Mouse (Mus musculus) kidney, embryonic 14.5 days (tissue): ENCODE results near the gene Stt3b. TPM values are rescaled to one million over a fixed set of nuclear protein-coding genes. Genes with fewer than 3 reads are reported as not detected.
A peak's percentile ranks its signal among the peaks of the same experiment; 100 is the strongest.

ENCODE experiments used
- ATAC-seq: fragments of 200-750 bp; cut with Nextera tagmentation; 2 replicates; pipeline ENCODE4 v1.8.0; 2017; ENCODE audit warnings: moderate number of reproducible peaks, mild to moderate bottlenecking, moderate TSS enrichment, moderate library complexity; ENCODE audit not compliant: low FRiP score, low TSS enrichment
- H3K27ac ChIP-seq: fragments of 300-500 bp; sonication (generic); 2 replicates; pipeline ENCODE4 v1.5.1; 2014; ENCODE audit warnings: low read depth, mild to moderate bottlenecking, low read length, moderate library complexity, mixed read lengths
- H3K27me3 ChIP-seq: fragments of 300-500 bp; sonication (generic); 2 replicates; pipeline ENCODE4 v1.6.1; 2014; ENCODE audit warnings: mild to moderate bottlenecking, low read length; ENCODE audit not compliant: control insufficient read depth, insufficient read depth
- H3K36me3 ChIP-seq: fragments of 300-500 bp; sonication (generic); 2 replicates; pipeline ENCODE4 v1.6.1; 2014; ENCODE audit warnings: low read length, mixed read lengths; ENCODE audit not compliant: control insufficient read depth, insufficient read depth
- H3K4me1 ChIP-seq: fragments of 300-500 bp; sonication (generic); 2 replicates; pipeline ENCODE4 v1.6.1; 2014; ENCODE audit warnings: low read length, mixed read lengths; ENCODE audit not compliant: control insufficient read depth, insufficient read depth
- H3K4me2 ChIP-seq: fragments of 300-500 bp; sonication (generic); replicated peaks from 2 replicates; pipeline ENCODE4 v1.6.1; 2014; ENCODE audit warnings: low read depth, mild to moderate bottlenecking, low read length
- H3K4me3 ChIP-seq: fragments of 300-500 bp; sonication (generic); 2 replicates; pipeline ENCODE4 v1.5.1; 2014; ENCODE audit warnings: mild to moderate bottlenecking, low read length
- H3K9ac ChIP-seq: fragments of 300-500 bp; sonication (generic); 2 replicates; pipeline ENCODE4 v1.6.1; 2014; ENCODE audit warnings: low read depth, mild to moderate bottlenecking, low read length, moderate library complexity
- H3K9me3 ChIP-seq: fragments of 300-500 bp; sonication (generic); 2 replicates; pipeline ENCODE4 v1.6.1; 2016; ENCODE audit warnings: low read length; ENCODE audit not compliant: control insufficient read depth
- WGBS: fragments of 180-500 bp; shearing (Covaris S2); extraction: QIAGEN DNeasy Blood & Tissue Kit; methylation state at CpG from one replicate; pipeline ENCODE4 v1.1.7; 2014; 5-methylcytosine and 5-hydroxymethylcytosine counted together
- polyA plus RNA-seq: library from polyadenylated mRNA; unstranded; fragments of >200 nt; fragmentation: Nextera tagmentation; extraction: Ambion mirVana; gene quantifications from 2 replicates; pipeline ENCODE4 v1.2.1, GENCODE M21; 2014

Stt3b gene
- polyA plus RNA-seq, 1 experiment from 2014 or later, result 124 TPM

DNA sequence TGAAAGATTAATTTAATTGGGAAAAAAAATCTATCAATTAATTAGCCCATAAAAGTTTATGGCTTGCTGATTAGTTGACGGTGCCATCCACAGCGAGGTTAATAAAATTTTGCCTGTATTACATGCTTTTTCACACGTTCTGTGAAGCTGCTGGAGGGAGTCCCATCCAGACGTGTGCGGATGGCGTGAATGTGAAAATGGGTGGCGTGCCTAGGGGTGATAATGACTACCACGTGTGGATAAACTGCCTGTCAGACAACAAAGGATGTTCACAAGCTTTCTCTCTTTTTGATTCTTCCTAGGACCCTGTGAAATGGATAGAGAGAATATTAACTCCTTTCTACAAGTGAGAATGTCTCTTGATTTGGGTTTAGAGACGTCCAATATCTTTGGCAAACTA lies 31.4 kb upstream of the Stt3b start:
- H3K36me3 ChIP-seq, result no peaks in the 10 kb centered on the region
- no peaks in the 10 kb centered on the region for H3K9me3 ChIP-seq
- no peak overlapping the region for H3K4me3 ChIP-seq
- WGBS, result 64% methylated on average over 9 of the region's 9 CpGs
- H3K4me1 ChIP-seq, result no peaks in the 10 kb centered on the region
- no peak for ATAC-seq
- H3K27ac ChIP-seq, result no peak overlapping the region
- no peak overlapping the region for H3K9ac ChIP-seq
- no peak overlapping the region for H3K4me2 ChIP-seq
- H3K27me3 ChIP-seq, result no peaks in the 10 kb centered on the region

DNA sequence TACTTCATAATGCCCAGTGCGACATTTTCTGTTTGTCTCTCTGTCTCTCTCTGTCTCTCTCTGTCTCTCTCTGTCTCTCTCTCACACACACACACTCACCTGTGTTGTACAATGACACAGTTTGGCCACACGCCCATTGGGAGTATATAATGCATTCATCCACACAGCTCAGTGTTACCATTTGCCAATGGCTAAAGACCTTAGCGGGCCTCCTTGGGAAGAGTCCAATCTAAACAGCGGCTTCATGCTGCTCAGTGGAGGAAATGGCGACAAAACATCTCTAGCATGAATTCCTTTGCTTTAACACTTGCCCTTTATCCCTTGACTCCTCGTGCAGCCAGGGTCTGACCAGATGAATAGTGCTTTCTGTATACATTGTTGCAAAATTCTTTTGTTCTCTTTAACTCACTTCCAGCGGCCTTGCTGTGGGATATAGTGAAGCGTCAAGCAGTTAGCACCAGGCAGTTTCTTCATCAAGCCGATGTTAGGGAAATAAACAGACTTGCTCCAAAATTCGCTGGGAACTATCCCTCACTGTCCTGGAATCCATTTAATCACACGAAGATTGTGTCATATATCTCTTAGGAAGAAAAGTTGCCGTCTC lies 30.1 kb upstream of the Stt3b start:
- H3K4me1 ChIP-seq, result no peaks in the 10 kb centered on the region
- H3K36me3 ChIP-seq, result no peaks in the 10 kb centered on the region
- WGBS, result 51% methylated on average over 12 of the region's 12 CpGs
- ATAC-seq, result 0 out of 2 replicates have a peak, but pooled peaks have one; percentile 52
- no peak overlapping the region for H3K4me2 ChIP-seq
- no peak overlapping the region for H3K9ac ChIP-seq
- H3K27ac ChIP-seq, result no peak overlapping the region
- no peaks in the 10 kb centered on the region for H3K27me3 ChIP-seq
- no peaks in the 10 kb centered on the region for H3K9me3 ChIP-seq
- no peak overlapping the region for H3K4me3 ChIP-seq

DNA sequence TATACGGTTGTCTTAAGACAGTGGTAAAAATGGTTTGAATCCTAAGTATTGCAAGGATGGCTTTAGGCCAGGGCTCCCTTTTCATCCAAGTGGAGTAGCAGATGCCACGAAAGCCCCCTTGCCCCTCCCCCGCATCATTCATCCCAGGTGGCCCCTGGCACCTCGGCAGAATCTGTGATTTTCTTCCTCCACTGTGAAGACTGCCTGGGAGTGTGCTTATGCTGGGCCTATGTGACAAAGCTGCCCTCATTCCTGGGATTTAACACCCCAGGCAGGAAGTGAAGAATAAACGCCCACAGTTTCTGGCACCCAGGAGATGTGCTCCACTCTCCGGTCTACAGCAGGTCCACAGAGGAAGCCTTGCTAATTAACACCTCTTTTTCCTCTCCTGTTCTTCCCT lies 28.6 kb upstream of the Stt3b start:
- Histone ChIP-seq H3K4me3 (no peak overlapping the region), H3K27me3 (no peaks in the 10 kb centered on the region), H3K36me3 (no peaks in the 10 kb centered on the region), H3K9ac (no peak overlapping the region), H3K4me2 (no peak overlapping the region), H3K4me1 (no peaks in the 10 kb centered on the region), H3K9me3 (no peaks in the 10 kb centered on the region), H3K27ac (no peak overlapping the region)
- no peak for ATAC-seq
- WGBS, result 36% methylated on average over 6 of the region's 6 CpGs

DNA sequence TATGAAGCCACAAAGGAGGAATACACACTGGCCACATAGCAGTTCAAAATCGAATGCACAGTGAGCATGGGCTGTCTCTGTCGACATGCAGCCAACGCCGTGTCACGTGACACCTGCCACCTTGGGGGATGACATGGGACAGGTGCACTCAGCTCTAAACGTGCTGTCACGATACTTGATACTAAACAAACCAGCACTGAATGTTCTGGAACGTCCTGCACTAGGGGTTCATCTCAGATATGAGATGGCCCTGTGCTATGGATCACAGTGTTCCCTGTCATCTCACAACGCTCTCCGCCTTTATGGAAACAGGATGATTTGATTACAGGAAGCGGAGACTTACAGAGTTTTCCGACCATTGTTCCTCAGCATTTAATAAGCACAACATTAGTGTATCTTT lies 22.8 kb upstream of the Stt3b start:
- H3K36me3 ChIP-seq, result no peaks in the 10 kb centered on the region
- ATAC-seq, result no peak
- no peak overlapping the region for H3K27ac ChIP-seq
- no peaks in the 10 kb centered on the region for H3K4me1 ChIP-seq
- 59% methylated on average over 12 of the region's 12 CpGs for WGBS
- no peaks in the 10 kb centered on the region for H3K9me3 ChIP-seq
- H3K9ac ChIP-seq, result no peak overlapping the region
- H3K27me3 ChIP-seq, result no peaks in the 10 kb centered on the region
- no peak overlapping the region for H3K4me2 ChIP-seq
- H3K4me3 ChIP-seq, result no peak overlapping the region

DNA sequence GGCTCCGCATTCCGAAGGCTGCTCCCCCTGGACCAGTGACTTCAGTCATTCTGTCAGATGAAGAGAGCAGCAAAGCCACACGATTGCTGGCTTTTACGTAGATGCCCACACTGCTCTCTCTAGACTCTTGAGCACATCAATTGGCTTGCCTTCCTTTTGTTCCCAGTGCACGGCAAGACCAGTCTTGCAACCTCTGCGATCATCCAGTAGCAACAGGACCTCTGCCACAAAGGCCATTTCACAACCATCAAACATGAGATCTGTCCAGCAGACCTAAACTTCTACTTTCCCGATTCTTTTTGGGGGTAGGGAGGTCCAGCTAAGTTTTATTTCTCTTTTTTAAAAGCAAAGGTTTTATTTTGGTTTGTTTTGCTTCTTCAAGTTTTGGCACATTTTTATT lies 22.1 kb upstream of the Stt3b start:
- 79% methylated on average over 7 of the region's 7 CpGs for WGBS
- Histone ChIP-seq H3K9me3 (no peaks in the 10 kb centered on the region), H3K4me1 (no peaks in the 10 kb centered on the region), H3K9ac (no peak overlapping the region), H3K4me2 (no peak overlapping the region), H3K4me3 (no peak overlapping the region), H3K27ac (no peak overlapping the region), H3K27me3 (no peaks in the 10 kb centered on the region), H3K36me3 (no peaks in the 10 kb centered on the region)
- no peak for ATAC-seq

DNA sequence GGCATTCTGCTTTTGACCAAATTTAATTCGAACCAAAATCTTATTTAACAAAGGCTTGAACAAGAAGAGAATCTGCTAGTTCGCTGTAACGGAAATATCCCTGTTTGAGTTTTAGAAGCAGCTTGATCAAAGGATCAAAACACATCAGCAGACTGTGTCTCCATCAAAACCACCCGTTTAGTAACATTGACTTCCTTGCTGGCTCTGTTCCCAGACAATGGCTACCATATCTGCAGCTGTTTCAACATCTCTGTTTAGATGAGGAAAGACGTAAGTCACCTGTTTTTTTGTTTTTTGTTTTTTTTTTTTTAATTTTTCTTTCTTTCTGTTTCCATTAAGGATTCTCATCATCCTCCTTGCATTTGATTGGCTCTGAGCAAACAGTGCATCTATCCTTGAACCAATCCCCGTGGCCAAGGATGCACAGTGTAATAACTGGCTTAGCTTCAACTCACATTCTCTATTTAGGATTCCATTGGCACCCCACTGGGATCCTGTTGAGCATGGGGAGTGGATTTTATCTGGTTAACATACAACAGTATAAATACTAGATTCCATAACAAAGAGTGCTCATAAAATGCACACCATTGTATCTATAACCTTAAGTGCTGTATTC lies 20.7 kb upstream of the Stt3b start:
- no peak overlapping the region for H3K27ac ChIP-seq
- H3K9me3 ChIP-seq, result no peaks in the 10 kb centered on the region
- no peak overlapping the region for H3K4me3 ChIP-seq
- 0 out of 2 replicates have a peak, but pooled peaks cover 1% of the 10 kb centered on the region for H3K4me1 ChIP-seq
- no peak overlapping the region for H3K4me2 ChIP-seq
- H3K9ac ChIP-seq, result no peak overlapping the region
- no peaks in the 10 kb centered on the region for H3K27me3 ChIP-seq
- 54% methylated on average over 6 of the region's 6 CpGs for WGBS
- H3K36me3 ChIP-seq, result no peaks in the 10 kb centered on the region
- no peak for ATAC-seq

DNA sequence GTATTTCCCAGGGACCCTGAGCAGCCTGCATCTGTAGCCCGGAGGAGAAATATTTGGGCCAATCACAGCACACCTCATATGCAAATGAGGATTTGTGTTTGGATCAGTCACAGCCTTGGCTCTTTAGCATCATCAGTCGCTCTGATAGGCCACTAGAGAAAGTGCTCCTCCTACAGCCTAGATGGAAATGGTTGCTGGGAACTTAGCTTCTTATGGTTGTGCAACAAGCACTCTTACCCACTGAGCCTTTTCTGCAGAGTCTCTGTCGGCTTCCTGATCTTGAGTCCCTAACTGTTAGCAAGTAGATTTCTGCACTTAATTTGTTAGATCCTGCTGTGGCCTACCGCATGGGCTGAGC lies 16.3 kb upstream of the Stt3b start:
- Histone ChIP-seq H3K9ac (no peak overlapping the region), H3K27ac (no peak overlapping the region), H3K4me2 (no peak overlapping the region), H3K4me1 (0 out of 2 replicates have a peak, but pooled peaks cover 3% of the 10 kb centered on the region), H3K4me3 (no peak overlapping the region), H3K9me3 (no peaks in the 10 kb centered on the region), H3K27me3 (no peaks in the 10 kb centered on the region), H3K36me3 (no peaks in the 10 kb centered on the region)
- 0 out of 2 replicates have a peak, but pooled peaks have one; percentile 20 for ATAC-seq
- 96% methylated on average over 4 of the region's 4 CpGs for WGBS

DNA sequence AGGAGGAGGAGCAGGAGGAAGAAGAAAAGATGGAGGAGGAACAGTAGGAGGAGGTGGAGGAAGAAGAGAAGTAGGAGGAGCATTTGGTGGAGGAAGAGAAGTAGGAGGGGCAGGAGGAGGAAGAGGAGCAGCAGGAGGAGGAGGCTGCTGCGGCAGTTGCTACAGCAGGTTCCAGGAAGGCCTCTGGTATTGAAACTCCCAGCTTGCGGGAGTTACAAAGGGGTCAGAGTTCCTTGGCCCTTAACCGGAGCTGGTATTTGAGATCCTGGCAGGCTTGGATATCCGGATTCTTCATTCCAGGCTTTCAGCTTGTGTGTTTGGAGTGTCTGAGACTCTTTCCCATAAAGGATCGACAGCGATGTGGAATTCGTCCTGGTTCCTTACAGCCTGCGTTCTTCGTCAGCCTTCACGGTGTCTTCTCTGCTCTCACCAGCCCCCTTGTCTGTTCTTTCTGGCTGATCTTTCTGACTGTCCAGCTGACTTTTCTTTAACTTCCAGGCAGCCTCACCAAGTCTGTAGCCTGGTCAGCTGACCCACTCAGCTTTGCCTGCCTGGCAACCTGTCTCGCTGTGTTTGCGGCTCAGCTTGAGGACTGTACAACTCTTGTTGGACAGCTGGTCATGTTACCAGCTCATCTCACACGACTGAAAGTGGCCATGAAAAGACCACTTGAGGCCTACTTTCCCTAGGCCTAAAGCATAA lies 15.8 kb upstream of the Stt3b start:
- WGBS, result 55% methylated on average over 13 of the region's 13 CpGs
- Histone ChIP-seq H3K4me2 (no peak overlapping the region), H3K4me3 (no peak overlapping the region), H3K4me1 (0 out of 2 replicates have a peak, but pooled peaks cover 3% of the 10 kb centered on the region), H3K9me3 (no peaks in the 10 kb centered on the region), H3K9ac (no peak overlapping the region), H3K36me3 (no peaks in the 10 kb centered on the region), H3K27me3 (no peaks in the 10 kb centered on the region), H3K27ac (no peak overlapping the region)
- ATAC-seq, result peak; percentile 32; the same call in 1 of the 2 replicates

DNA sequence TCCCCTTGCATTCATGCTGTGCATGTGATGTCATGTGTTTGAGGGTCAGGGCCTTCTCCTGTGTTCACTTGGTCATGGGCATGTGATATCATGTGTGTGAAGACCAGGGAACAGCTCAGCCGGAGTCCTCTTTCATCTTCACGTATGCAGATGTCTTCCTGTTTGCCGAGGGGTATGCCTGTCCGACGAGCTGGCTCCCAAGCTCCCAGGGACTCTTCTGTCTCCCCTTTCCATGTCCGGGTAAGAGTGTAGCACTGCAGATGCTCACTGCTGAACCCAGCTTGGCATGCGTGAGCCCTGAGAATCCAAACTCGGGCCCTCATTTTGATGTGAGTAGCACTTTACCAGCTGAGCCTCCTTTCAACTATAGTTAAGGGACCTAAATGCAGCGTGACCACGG lies 13.4 kb upstream of the Stt3b start:
- H3K4me1 ChIP-seq, result 0 out of 2 replicates have a peak, but pooled peaks cover 3% of the 10 kb centered on the region
- no peak overlapping the region for H3K4me2 ChIP-seq
- no peaks in the 10 kb centered on the region for H3K27me3 ChIP-seq
- no peak overlapping the region for H3K4me3 ChIP-seq
- no peak overlapping the region for H3K27ac ChIP-seq
- no peaks in the 10 kb centered on the region for H3K36me3 ChIP-seq
- H3K9me3 ChIP-seq, result peaks cover 2% of the 10 kb centered on the region; the same call in 1 of the 2 replicates
- H3K9ac ChIP-seq, result no peak overlapping the region
- no peak for ATAC-seq
- WGBS, result 32% methylated on average over 10 of the region's 10 CpGs
